Mouse (Mus musculus) adrenal gland, postnatal 36 days (tissue): ENCODE data around the gene Gm43552. TPM values are rescaled to one million over a fixed set of nuclear protein-coding genes. Genes with fewer than 3 reads are reported as not detected.

ENCODE experiments used
- DNase-seq, 2 experiments: peaks; one replicate each; pipeline ENCODE4 v3.0.0; 2021; ENCODE audit warnings: mixed read lengths in 1 of 2
- total RNA-seq, 2 experiments: library from RNA; stranded (reverse); gene quantifications; 2 replicates each; pipeline ENCODE4 v1.2.3; 2021

The Gm43552 gene
- total RNA-seq, 2 experiments from 2014 or later = 6.0 TPM; not detected in 1

DNA sequence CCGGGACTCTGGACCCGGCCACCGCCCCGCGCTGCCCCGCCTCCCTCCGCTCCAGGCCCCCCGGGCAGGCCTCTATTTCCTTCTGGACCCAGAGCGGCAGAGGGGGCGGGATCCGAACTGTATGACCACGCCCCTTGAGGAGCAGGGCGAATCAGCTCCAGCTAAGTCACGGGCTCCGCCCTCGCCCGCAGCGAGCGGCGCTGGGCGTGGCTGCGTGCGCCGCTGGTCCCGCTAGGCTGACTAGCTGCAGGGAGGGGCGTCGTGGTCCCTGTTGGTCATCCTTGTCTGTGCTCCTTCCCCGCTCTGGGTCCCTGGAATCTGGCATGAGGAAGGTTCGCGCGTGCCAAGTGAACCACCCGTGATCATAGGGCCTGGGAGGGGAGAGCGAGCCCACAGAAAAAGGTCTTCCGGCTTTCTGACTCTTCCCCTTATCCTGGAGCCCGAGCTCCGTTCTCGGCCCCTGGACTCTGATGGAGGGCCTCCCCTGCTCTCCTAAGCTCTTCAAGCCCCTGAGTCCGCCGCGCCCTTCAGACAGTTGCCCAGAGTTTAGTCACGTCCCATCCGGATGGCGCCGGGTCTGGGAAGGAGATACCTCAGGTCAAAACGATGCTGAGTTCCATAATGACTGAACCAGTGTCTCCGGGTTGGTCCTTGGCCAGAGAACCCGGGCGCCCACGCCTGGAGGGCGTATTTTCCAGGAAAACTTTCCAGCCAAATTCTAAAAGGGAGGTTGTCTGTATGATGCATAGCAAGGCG is 56.6 kb downstream of the Gm43552 start, which contains the start of gene Ugdh:
Gene Ugdh (minus strand): TSS at position 144 of the 756 bp plus-strand sequence.
- DNase-seq = peak; percentile 99

DNA sequence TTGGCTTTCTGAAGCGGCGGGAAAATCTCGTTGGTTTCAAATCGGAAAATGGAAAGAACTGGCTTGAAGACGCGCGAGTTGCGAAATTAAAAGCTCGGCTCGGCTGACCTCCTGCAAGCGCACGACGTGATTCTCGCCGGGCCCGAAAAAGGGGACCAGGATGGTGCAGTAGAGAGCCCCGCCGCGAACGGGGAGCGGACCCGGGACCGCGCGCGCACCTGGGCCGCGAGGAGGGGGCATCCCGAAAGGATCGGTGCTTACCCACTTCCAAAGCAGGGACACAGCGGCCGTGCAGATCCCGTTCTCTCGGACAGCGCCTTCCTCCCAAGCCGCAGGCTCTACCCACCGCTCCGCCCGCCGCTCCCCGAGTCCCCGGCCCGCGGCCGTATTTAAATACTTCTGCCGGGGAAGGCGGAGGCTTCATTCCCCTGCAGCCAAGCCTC is 57.2 kb downstream of the Gm43552 start:
- DNase-seq = no peak

DNA sequence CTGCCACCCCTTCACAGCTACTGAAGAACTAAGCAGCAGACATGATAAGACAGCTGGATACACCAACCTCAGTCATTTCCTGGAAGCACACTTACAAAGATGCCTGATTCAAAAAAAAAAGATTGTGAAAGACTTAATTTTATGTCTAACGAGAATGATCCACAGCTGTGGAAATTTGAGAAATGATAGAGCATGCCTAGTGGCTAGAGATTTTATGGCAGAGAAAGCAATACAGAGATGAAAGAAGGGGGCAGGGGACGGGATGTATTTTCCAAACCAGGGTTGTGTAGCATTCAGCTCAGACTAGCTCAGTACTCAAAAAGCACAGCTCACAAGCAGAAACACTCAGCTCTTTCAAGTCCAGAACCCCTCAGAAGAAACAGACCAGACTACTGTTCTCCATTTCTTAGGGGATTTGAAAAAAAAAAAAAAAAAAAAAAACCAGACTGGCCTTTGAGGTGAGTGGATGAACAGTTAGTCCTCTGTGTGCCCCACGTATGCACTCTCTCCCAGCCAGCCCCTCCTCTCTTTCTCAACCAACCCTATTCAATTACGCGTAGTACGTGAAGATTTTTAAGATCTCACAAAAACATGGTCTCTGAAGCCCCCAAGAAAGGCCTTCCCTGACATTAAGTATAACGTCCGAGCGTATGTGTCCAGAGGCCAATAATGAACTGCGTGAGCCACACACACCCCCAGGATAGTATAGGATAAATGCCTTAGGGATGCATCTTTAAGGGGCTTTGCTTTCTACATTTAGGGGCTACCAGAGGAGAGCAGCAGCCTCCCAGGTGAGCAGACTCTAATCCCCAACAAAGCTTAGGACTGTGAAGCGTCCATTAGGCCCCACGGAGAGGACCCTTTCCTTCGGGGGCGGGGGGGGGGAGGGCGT is 57.9 kb downstream of the Gm43552 start:
- no peak for DNase-seq

DNA sequence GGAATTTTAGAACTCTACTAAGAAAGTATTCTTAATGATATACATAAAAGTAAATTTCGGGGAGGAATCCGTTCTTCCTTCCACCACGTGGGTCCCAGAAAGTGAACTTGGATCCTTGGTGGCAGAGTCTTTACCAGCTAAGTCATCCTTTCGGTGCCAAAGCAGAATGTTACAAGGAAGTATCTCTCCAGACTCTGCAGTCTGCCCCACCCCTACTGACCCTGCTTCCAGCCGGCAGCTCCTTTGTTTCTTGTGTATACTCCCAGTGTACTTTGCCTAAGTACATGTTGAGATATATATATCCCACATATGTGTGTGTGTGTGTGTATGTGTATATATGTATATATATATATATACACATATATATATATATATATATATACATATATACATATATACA is 63.2 kb downstream of the Gm43552 start:
- no peak for DNase-seq

DNA sequence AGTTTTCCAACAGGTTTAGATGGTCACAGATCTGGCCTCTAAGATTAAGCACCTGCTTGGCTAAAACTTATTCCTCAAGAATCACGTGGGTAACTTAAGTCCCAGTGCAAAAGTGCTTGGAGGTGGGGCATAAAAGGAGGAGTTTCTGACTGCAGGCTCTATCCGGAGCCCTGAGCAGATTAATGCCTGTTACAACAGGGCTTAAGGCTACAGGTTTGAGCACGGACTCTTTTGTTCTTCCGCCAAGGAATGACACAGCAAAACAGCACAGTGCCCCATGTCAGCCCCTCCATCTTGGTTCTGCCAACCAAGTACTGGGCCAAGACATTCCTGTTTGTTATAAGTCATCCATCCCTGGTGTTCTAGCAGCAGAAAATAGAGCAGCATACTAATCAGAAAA is 64.3 kb downstream of the Gm43552 start:
- no peak for DNase-seq

DNA sequence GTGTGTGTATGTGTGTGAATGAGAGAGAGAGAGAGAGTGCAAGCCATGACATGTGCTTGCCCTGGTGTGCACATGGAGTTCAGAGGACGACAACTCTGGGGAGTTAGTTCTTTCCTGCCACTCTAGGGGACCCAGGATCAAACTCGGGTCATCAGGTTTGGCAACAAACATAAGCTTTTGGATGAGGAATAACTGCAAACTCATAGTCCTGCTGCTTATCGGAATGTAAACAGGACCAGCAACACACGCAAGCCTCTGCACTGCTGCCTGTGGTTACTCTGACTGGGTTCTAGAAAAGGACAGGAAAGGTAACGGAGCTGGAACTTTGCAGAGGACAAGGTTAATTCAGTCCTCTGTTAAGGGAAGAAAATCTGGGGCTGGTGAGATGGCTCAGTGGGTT is 67.4 kb downstream of the Gm43552 start:
- DNase-seq = no peak

DNA sequence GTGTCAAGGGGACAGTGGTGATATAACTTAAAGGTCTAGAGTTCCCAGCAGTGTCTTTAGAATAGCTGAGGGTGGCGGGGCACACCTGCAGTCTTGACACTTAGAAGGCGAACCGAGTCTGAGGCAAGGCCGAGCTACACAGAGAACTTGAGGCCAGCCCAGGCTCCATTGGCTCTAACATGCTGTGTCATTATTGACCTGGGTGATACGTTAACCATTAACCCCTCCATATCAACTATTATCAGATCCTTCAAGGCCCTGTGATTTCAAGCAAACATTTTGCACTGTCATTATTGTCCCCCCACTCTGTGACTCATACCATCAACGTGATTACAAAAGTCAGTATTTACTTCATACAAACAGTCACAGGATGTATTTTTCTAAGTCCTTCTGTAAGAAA is 68.4 kb downstream of the Gm43552 start:
- DNase-seq = peak in 1 of 2 experiments; percentile 15

DNA sequence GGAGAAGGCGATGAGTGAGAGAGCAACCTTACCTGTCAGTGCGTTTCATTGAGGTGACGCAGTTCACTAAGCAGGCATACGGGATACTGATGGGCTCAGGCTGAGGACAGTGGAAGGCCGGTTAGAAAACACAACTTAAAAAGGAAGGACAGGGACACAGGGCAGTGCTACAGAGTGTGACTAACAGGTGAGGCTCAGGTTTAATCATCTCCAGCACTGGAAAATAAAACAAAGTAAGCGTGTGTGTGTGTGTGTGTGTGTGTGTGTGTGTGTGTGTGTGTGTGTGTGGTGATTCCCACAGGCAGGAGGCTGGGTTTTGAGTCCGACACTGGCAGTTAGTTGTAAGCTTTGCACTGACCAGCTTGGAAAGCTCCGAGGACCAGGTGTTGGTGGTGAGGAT is 69.8 kb downstream of the Gm43552 start:
- no peak for DNase-seq

DNA sequence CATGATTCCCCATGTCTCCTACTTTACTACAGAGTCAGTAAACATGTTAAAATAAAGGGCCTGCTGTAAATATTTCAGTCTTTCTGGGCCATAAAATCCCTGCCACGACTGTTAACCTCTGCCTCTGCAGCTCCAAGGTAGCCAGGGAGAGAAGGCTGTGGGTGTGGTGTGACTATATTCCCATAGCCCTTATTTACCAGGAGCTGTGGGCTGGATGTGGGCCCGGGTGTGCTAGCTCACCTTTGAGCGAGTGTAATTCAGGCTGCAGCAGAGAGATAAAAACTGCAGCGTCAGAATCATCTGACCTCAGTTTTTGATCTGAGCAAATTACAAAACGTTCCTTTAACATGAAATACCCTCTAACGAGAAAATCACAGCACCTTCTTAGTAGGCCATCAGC is 71.8 kb downstream of the Gm43552 start:
- DNase-seq = no peak

DNA sequence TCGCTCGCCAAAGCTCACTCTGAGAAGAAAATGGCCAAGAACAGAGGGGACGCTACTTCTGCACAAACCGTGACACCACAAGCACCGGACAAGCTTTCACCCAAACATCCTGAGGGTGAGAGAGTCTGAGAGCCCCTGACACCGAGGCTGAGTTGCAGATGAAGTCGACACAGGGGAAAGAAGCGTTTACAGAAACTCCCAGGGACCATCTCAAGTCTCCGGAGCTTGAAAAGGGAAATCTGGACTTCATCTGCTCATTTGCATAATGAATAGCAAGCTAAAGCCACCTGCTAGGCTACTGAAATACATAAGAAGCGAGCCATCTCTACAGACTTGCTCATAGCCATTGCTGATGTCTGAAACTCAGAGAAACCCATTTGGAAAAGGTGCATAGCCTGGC is 73.5 kb downstream of the Gm43552 start:
- DNase-seq = no peak

DNA sequence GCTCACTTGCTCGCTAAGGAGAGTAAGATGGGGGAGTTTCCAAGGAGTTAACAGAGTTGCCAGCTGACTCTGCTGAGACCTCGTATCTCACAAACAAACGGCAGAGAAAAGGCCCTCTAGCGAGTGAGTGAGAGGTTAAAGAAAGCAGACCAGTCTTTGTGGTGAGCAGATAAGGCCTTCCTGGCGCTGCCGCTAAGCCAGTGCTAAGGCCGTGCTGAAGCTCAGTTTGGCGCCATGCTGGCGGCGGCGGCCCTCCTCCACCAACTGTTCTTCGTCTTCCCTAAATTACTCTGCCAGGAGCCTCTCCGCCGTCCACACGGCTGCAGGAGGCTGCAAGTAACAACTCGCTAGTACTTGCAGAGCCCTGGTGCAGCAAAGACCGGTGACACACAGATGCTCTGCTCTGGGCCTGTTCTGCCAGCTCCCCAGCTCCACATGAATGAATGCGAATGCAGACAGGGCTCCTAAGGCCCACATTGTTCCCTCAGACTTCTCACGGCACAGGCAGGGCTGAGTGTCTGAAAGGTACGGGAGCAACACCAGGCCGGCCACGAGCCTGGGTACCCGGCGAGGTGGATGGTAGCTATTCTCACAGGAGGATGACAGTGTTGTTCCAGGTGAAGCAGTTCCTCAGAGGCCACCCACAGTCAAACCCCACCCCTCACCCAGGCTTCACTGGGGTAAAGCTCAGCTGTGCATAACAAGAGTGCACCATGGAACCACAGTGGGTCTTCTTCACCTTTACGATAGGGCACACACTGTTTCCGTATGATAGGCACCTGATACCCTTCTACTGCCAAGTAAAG is 76.8 kb downstream of the Gm43552 start:
- DNase-seq = peak; percentile 5 to 22

DNA sequence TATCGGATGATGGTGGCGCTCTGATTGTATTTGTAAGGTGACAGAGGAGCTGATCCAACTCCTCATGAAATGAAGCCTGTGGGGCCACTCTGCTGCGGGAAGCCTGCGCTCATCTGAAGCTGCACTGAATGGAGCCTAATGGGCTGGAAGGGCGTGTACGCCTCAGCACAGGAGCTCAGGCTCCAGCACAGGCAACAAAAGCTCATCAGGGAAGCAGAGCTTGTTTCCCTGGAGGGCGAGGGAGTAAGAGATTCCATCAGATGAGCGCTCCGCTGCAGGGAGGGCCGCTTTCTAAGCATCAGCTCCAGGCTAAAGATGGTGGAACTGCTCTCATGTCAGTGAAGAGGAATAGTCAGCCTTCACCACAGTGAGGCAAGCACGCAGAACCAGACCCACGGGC is 84.6 kb downstream of the Gm43552 start:
- DNase-seq = no peak

DNA sequence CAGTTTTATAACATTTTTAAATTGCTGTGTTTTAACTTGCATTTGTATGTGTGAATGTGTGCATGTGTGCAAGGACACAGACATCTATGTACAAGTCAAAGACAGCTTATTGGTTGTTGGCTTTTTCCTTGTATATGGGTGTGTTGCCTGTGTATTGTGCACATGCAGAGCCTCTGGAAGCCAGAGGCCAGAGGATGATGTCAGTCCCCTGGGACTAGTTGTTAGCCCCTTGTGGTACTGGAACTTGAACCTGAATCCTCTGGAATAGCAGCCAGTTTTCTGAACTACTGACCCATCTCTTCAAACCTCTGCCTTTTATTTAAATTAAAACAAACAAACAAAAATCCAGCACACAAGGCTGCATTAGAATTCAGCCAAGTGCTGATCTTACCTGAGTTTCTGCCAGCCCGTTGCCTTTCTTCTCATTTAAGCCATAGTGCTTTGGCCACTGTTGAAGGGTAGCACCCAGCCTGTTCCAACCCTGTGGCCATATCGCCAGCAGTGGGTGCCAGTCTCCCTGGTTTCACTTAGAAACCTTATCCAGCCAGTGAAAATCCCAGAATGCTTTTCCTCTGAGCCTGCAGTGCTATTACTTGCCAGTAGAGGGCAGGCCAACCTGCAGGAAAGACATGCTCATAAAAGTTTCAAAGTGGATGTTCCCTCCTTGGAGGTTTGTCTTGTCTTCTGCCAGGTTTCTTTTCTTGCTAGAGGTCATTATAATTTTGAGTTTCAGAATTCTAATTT is 91.2 kb downstream of the Gm43552 start:
- DNase-seq = peak; percentile 83 to 86

DNA sequence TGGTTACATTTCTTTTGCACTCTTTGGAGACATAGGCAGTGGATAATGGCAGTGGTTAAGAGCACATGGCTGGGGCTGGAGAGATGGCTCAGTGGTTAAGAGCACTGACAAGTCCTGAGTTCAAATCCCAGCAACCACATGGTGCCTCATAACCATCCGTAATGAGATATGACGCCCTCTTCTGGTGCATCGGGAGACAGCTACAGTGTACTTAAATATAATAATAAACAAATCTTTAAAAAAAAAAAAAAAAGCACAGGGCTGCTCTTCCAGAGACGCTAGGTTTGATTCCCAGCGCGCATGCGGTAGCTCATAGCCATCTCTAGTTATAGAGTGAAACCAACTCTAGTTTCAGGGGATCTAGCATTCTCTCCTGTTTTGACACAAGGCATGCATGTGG is 98.2 kb downstream of the Gm43552 start:
- DNase-seq = no peak

DNA sequence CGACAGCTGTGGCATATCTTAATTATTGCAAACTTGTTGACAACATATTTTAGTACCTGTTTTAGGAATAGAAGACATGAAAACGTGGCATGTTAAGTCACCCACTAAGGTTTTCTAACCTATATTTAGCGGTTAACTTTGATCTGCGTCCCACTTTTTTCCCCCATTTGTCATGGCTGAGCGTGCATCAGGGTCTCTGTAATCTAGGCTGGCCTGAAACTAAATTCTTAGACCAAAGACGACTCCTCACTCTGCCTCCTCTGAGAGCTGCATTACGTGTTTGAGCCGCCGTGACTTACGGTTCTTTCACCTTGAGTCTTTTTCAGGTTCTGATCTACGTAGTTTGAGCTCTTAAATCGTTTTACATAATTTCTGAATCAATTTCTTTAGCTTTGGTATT is 100.9 kb downstream of the Gm43552 start:
- DNase-seq = no peak

DNA sequence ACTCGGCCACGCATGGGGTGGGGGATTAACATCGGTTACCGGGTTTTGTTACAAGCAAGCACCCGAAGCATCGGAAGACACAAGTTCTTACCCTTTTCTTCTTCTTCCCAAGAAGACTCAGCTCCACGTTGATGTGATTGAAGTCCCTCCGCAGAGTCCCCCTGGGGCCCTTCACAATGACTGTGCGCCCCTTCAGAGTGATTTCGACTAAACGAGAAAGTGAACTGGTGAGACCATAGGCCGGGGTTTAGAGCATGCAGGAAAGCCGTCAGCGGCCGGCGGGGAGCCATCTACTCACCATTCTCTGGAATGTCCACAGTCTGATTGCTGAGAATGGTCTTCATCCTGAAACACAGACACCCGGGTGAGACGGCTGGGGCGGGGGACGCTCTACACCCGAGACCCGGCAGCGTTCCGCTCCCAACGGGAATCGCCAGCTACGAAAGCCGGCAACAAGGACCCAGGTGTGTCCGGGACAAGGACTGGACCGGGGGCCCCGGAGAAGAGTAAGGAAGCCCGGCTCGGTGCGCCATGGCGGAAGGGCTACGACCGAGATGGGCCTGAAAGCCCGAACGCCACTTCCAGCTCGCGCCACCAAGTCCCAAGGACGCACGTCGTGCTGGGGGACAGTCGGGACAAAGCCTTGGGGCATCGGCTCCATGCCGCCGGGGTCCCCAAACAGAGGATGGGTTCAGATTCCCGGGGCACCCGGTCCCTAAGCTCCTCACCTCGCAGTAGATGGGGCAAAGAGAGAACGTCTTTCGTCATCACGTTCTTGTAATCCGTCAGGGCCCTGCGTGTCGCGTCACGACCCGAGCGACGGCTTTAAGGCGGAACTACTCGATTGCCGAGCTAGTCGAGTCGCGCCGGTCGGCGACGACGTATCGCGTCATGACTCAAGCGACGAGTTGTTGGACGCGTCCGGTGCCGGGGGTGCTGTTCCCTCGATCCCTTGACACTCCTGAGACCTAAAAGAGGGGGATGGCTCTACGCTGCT is 101.7 kb downstream of the Gm43552 start, which contains the start of the genes Rpl9 and Lias:
Gene Rpl9 (minus strand): TSS at position 797 of the 997 bp plus-strand sequence.
Gene Lias (plus strand): TSS at position 850 of the 997 bp plus-strand sequence.
- peak; percentile 96 to 97 for DNase-seq

DNA sequence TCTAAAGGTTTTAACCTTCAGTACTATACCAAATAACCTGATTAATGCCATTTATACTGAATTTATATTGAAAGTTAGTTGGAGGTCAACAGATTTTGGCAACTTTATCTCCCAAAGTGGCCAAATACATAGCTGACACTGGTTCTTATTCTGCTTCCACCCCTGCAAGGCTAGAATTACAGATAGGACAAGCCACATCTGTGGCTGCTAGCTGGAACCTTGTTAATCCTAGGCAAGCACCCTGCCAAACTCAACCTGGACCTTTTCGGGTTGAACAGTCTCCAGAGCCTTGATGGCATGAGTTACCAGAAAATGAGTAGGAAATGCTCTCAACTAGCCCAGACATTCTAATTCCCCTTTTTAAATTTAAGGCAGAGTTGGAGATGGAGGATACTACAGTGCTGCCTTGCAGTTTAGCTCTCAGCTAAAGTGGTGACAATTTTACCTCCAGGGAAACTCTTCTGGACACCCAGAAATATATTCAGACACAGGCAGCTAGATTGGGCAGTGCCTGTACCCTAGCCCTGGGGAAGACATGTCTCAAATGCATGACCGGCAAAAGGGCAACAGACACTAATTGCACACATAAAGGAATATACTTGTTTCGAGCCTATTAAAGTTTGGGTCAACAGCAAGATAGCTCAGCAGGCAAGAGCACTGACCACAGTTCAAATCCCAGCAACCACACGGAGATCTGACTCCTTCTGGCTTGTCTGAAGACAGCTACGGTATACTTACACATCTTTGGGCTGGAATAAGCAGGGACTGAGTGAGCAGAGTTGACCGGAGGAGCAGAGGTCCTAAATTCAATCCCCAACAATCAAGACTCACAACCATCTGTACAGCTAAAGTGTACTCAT is 105.4 kb downstream of the Gm43552 start:
- no peak for DNase-seq

DNA sequence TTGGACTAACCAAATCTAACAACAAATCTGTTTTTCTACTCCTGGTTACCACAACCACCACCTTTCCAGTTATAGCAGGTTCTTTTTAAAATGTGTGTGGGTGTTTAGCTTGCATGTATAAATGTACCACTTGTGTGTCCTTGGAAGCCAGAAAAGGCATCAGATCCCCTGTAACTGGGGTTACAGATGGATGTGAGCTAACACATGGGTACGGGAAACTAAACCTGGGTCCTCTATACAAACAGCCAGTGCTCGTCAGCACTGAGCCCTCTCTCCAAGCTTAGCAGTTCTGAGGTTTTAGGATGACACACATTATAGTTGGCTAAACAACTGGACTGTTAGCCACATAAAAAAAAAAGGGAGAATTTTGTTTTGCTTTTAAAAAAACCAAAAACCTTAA is 106.9 kb downstream of the Gm43552 start:
- DNase-seq = no peak
